Mouse (Mus musculus) heart, embryonic 15.5 days (tissue): Measurements from ENCODE around the gene R3hdm4. TPM values are rescaled to one million over a fixed set of nuclear protein-coding genes. Genes with fewer than 3 reads are reported as not detected.

Experiments used
- ATAC-seq: fragments of 200-750 bp; cut with Nextera tagmentation; replicated peaks from 2 replicates; pipeline ENCODE4 v1.8.0; 2017; ENCODE audit warnings: low read depth, moderate TSS enrichment; ENCODE audit not compliant: insufficient number of reproducible peaks, insufficient read depth, low FRiP score
- H3K27ac ChIP-seq: fragments of 300-500 bp; sonication (generic); 2 replicates; pipeline ENCODE4 v1.5.1; 2015; ENCODE audit warnings: mild to moderate bottlenecking, inconsistent platforms
- H3K27me3 ChIP-seq: fragments of 300-500 bp; sonication (generic); 2 replicates; pipeline ENCODE4 v1.6.1; 2015; ENCODE audit warnings: inconsistent platforms
- H3K36me3 ChIP-seq: fragments of 300-500 bp; sonication (generic); 2 replicates; pipeline ENCODE4 v1.6.1; 2015; ENCODE audit warnings: mild to moderate bottlenecking, inconsistent platforms
- H3K4me1 ChIP-seq: fragments of 300-500 bp; sonication (generic); replicated peaks from 2 replicates; pipeline ENCODE4 v1.6.1; 2015; ENCODE audit warnings: inconsistent platforms
- H3K4me2 ChIP-seq: fragments of 300-500 bp; sonication (generic); 2 replicates; pipeline ENCODE4 v1.6.1; 2015; ENCODE audit warnings: inconsistent platforms, mild to moderate bottlenecking, moderate library complexity
- H3K4me3 ChIP-seq: fragments of 300-500 bp; sonication (generic); 2 replicates; pipeline ENCODE4 v1.5.1; 2015; ENCODE audit warnings: mild to moderate bottlenecking, inconsistent platforms
- H3K9ac ChIP-seq: fragments of 300-500 bp; sonication (generic); 2 replicates; pipeline ENCODE4 v1.6.1; 2015; ENCODE audit warnings: mild to moderate bottlenecking, inconsistent platforms
- H3K9me3 ChIP-seq: fragments of 300-500 bp; sonication (generic); replicated peaks from 2 replicates; pipeline ENCODE4 v1.6.1; 2016; ENCODE audit warnings: inconsistent platforms
- WGBS: fragments of 180-500 bp; shearing (Covaris S2); methylation state at CpG from one replicate; pipeline ENCODE4 v1.1.7; 2015; ENCODE audit warnings: mixed read lengths; 5-methylcytosine and 5-hydroxymethylcytosine counted together
- polyA plus RNA-seq: library from polyadenylated mRNA; unstranded; fragments of >200 nt; fragmentation: Nextera tagmentation; extraction: Ambion mirVana; gene quantifications from 2 replicates; pipeline ENCODE4 v1.2.1, GENCODE M21; 2015

The R3hdm4 gene
- polyA plus RNA-seq, 1 experiment from 2014 or later, result 95.2 TPM

GRCm38 (mm10) chr10:79940749-79941148, 19.7 kb upstream of the R3hdm4 start:
- H3K4me1 ChIP-seq, result peaks cover 53% of the 10 kb centered on the region
- ATAC-seq, result no peak
- no peaks in the 10 kb centered on the region for H3K9me3 ChIP-seq
- WGBS, result 42% methylated on average over 7 of the region's 7 CpGs
- H3K27me3 ChIP-seq, result no peaks in the 10 kb centered on the region
- no peak overlapping the region for H3K4me2 ChIP-seq
- no peak overlapping the region for H3K4me3 ChIP-seq
- H3K36me3 ChIP-seq, result no peaks in the 10 kb centered on the region; the same call in 1 of the 2 replicates
- peak overlapping the region; percentile 21; the same call in 1 of the 2 replicates for H3K27ac ChIP-seq
- H3K9ac ChIP-seq, result no peak overlapping the region

GRCm38 (mm10) chr10:79937775-79938526, 16.9 kb upstream of the R3hdm4 start:
- Histone ChIP-seq H3K4me3 (no peak overlapping the region), H3K4me2 (peak overlapping the region; percentile 59; the same call in 1 of the 2 replicates), H3K9me3 (no peaks in the 10 kb centered on the region), H3K4me1 (peaks cover 71% of the 10 kb centered on the region), H3K9ac (no peak overlapping the region), H3K27me3 (no peaks in the 10 kb centered on the region), H3K36me3 (no peaks in the 10 kb centered on the region; the same call in 1 of the 2 replicates), H3K27ac (no peak overlapping the region)
- no peak for ATAC-seq
- WGBS, result 87% methylated on average over 11 of the region's 11 CpGs

DNA sequence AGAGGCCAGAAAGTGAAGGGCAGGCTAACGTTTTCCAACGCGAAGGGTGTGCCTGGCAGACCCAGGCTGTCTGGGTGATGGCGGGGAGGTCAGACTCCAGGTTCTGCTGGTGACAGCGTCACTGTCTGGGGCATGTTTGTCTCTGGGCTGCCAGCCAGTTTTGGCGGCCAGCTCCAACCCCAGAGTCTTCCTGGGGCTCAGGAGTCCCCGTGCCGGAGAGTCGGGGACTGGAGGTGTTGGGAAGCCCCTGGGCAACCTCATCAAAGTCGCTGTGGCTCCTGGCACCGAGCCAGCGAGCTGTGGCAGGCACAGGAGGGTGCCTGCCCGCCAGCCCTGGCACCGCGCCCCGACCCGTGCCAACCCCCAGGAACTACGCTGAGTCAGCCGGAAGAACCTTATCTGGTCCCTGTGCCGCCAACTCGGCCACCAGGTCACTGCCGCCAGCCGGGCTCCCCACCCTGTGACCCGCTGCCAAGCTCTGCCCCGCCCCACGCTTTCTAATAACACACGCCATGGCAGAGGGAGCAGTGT, 16.0 kb upstream of the R3hdm4 start:
- no peaks in the 10 kb centered on the region; the same call in 1 of the 2 replicates for H3K36me3 ChIP-seq
- H3K27me3 ChIP-seq, result no peaks in the 10 kb centered on the region
- no peaks in the 10 kb centered on the region for H3K9me3 ChIP-seq
- peak overlapping the region; percentile 59 for H3K4me2 ChIP-seq
- WGBS, result 25% methylated on average over 27 of the region's 27 CpGs
- H3K9ac ChIP-seq, result no peak overlapping the region
- peaks cover 81% of the 10 kb centered on the region for H3K4me1 ChIP-seq
- peak overlapping the region; percentile 30 for H3K4me3 ChIP-seq
- H3K27ac ChIP-seq, result peak overlapping the region; percentile 73
- peak; percentile 72 for ATAC-seq

DNA sequence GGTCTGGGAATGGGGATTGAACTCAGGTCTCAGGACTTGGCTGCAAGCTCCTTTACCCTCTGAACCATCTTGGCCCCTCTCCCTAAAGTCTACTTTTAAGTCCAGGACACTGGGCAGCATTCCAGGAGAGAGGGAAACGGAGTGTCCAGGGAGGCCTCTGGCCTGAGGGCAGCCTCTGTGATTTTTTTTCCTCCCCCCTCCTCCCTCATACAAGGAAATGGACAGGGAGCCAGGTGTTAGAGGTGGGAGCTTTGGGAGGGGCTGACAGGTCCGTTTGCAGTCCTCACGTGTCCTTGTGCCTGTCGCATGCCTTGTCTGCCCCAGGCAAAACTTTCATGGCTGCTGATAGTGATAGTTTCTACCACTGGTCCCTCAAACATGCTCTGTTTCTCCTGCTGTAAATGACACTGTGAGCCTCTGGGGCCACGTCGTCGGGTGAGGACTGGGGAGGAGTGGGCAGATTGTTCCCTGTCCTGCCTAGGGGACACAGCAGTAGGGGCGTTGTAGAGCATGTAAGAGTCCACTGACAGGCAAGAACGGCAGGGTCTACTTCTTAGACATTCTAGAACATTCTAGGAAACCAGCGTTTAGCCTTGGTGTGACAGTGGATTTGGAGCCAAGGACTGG, 15.4 kb upstream of the R3hdm4 start:
- H3K27me3 ChIP-seq, result no peaks in the 10 kb centered on the region
- 0 out of 2 replicates have a peak, but pooled peaks have one; percentile 1 for ATAC-seq
- H3K27ac ChIP-seq, result peak overlapping the region; percentile 73
- peak overlapping the region; percentile 59 for H3K4me2 ChIP-seq
- peak overlapping the region; percentile 30 for H3K4me3 ChIP-seq
- H3K36me3 ChIP-seq, result peaks cover 5% of the 10 kb centered on the region
- no peak overlapping the region for H3K9ac ChIP-seq
- peaks cover 86% of the 10 kb centered on the region for H3K4me1 ChIP-seq
- no peaks in the 10 kb centered on the region for H3K9me3 ChIP-seq
- WGBS, result 33% methylated on average over 10 of the region's 10 CpGs

DNA sequence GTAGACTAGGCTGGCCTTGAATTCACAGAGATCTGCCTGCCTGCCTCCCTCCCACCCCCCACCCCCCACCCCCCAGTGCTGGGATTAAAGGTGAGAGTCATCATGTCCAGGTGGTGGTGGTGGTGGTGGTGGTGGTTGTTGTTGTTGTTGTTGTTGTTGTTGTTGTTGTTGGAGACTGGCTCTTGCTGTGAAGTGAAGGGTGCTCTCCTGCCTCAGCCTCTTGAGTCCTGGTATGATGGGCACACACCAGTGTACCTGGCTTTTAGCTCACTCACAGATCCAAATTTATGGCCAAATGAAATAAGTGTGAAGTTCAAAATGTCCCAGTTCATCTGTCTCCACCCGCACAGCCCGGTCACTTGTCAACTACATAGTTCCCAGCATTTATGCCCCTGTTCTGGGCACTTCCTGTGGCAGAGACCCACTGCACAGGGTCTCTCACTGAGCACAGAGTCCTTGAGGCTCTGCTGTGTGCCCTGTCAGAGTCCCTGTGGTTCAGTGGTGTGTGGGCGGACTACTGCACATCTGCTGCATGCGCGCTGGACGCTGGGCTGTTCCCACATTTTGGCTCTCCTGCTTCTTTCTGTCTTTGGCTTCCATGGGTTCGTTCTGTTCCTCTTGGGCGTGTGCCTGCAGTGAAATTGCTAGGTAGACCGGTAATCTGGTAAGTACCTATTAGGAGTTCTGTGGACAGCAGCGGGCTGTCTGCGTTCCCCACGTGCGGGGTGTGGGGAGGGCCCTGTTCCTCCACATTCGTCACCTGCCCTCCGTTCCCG, 14.0 kb upstream of the R3hdm4 start:
- Histone ChIP-seq H3K36me3 (peaks cover 12% of the 10 kb centered on the region), H3K9me3 (no peaks in the 10 kb centered on the region), H3K9ac (no peak overlapping the region), H3K4me1 (peaks cover 78% of the 10 kb centered on the region), H3K4me3 (no peak overlapping the region), H3K27me3 (no peaks in the 10 kb centered on the region), H3K4me2 (no peak overlapping the region), H3K27ac (0 out of 2 replicates have a peak overlapping the region, but pooled peaks have one; percentile 1)
- no peak for ATAC-seq
- 84% methylated on average over 16 of the region's 16 CpGs for WGBS

GRCm38 (mm10) chr10:79934272-79934721, 13.3 kb upstream of the R3hdm4 start:
- H3K9me3 ChIP-seq, result no peaks in the 10 kb centered on the region
- ATAC-seq, result peak; percentile 48
- H3K9ac ChIP-seq, result no peak overlapping the region
- no peaks in the 10 kb centered on the region for H3K27me3 ChIP-seq
- H3K4me1 ChIP-seq, result peaks cover 78% of the 10 kb centered on the region
- no peak overlapping the region for H3K4me2 ChIP-seq
- H3K4me3 ChIP-seq, result no peak overlapping the region
- peak overlapping the region; percentile 1; the same call in 1 of the 2 replicates for H3K27ac ChIP-seq
- 56% methylated on average over 13 of the region's 13 CpGs for WGBS
- H3K36me3 ChIP-seq, result peaks cover 12% of the 10 kb centered on the region

GRCm38 (mm10) chr10:79933861-79934260, 12.9 kb upstream of the R3hdm4 start:
- WGBS, result 73% methylated on average over 6 of the region's 6 CpGs
- no peak for ATAC-seq

DNA sequence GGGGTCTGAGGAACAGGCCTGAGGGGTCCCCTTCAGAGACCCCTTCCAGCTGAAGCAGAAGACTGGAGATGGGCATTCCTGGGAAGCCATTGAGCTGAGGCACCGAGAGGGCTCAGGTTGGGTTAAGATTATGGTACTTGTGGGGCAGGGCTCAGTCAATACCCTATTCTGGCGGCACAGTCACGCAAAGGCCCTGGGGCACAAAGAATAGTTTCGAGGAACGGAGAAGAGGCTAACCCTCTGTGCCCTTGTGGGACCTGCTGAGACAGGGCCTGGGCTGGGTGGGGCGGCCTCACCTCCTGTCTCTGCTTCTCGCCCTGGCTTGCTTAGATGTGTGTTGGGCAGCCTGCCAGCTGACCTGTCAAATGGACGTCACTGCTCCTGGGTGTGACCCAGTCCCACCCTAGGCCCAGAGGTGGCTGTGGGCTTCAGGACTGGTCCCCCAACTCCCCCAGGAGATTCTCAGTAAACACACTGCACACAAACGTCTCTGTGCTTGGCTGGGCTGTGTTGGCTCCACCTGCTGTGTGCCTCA, 12.2 kb upstream of the R3hdm4 start:
- Histone ChIP-seq H3K9me3 (no peaks in the 10 kb centered on the region), H3K4me1 (peaks cover 87% of the 10 kb centered on the region), H3K36me3 (peaks cover 12% of the 10 kb centered on the region), H3K4me3 (no peak overlapping the region), H3K9ac (no peak overlapping the region), H3K27ac (no peak overlapping the region), H3K27me3 (no peaks in the 10 kb centered on the region), H3K4me2 (peak overlapping the region; percentile 5; the same call in 1 of the 2 replicates)
- WGBS, result 53% methylated on average over 9 of the region's 9 CpGs
- ATAC-seq, result no peak

More at GRCm38 (mm10) chr10:79933861-79934260, 12.9 kb upstream of the R3hdm4 start:
- Histone ChIP-seq H3K4me1 (peaks cover 82% of the 10 kb centered on the region), H3K27me3 (no peaks in the 10 kb centered on the region), H3K27ac (peak overlapping the region; percentile 1; the same call in 1 of the 2 replicates), H3K4me2 (no peak overlapping the region), H3K9ac (no peak overlapping the region), H3K4me3 (no peak overlapping the region), H3K9me3 (no peaks in the 10 kb centered on the region), H3K36me3 (peaks cover 12% of the 10 kb centered on the region)

DNA sequence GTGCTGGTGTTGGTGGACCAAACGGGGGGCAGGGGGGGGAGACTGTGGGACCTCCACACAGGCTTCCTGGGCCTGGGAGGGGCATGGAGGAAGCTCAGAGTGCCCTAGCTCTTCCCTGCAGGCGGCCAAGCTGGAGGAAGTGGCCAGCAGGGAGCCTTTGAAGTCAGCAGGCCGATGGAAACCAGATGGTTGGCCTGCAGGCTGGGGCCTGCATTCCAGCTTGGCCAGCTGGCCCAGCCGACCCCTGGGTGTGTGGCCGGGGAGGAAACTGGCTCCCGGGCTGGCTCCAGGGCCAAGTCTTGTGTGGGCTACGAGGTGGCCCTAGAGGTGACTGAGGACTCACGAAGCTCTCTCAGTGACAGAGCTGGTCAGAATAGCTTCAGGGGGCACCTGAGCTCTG, 11.7 kb upstream of the R3hdm4 start:
- Histone ChIP-seq H3K9me3 (no peaks in the 10 kb centered on the region), H3K4me2 (peak overlapping the region; percentile 5; the same call in 1 of the 2 replicates), H3K27me3 (no peaks in the 10 kb centered on the region), H3K36me3 (peaks cover 12% of the 10 kb centered on the region), H3K9ac (no peak overlapping the region), H3K4me3 (no peak overlapping the region), H3K4me1 (peaks cover 85% of the 10 kb centered on the region), H3K27ac (0 out of 2 replicates have a peak overlapping the region, but pooled peaks have one; percentile 13)
- no peak for ATAC-seq
- WGBS, result 16% methylated on average over 8 of the region's 8 CpGs

GRCm38 (mm10) chr10:79931797-79932196, 10.8 kb upstream of the R3hdm4 start:
- H3K4me2 ChIP-seq, result no peak overlapping the region
- peaks cover 75% of the 10 kb centered on the region for H3K4me1 ChIP-seq
- 82% methylated on average over 9 of the region's 9 CpGs for WGBS
- H3K27me3 ChIP-seq, result no peaks in the 10 kb centered on the region
- no peak overlapping the region for H3K9ac ChIP-seq
- H3K36me3 ChIP-seq, result peaks cover 12% of the 10 kb centered on the region
- H3K9me3 ChIP-seq, result no peaks in the 10 kb centered on the region
- H3K27ac ChIP-seq, result no peak overlapping the region
- ATAC-seq, result no peak
- H3K4me3 ChIP-seq, result no peak overlapping the region
